Mouse (Mus musculus) adipocyte (in vitro differentiated cells): Measurements from ENCODE around the gene Frem1.

Experiments used
- DNase-seq: peaks from one replicate; pipeline ENCODE4 v3.0.0-alpha.2; 2016; ENCODE audit warnings: low spot score

The Frem1 gene

DNA sequence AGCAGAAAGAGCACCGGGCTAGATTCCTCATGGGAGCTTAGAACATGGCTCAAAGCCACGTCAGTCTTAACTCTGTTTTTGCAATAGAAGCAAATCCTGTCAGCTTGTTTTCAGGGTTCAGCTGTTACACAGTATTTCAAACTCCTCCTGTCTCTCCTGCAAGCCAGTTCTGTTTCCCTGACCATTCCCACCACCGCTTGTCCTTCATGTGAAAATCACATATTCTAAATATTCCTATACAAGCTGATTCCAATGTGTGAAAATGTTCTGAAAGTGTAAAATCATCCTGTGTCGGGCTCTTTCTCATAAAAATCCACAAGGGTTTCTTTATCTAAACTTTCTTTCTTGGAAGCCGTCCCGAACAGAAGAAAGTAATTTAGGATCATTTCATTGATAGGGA lies 22.0 kb downstream of the Frem1 start:
- no peak for DNase-seq

DNA sequence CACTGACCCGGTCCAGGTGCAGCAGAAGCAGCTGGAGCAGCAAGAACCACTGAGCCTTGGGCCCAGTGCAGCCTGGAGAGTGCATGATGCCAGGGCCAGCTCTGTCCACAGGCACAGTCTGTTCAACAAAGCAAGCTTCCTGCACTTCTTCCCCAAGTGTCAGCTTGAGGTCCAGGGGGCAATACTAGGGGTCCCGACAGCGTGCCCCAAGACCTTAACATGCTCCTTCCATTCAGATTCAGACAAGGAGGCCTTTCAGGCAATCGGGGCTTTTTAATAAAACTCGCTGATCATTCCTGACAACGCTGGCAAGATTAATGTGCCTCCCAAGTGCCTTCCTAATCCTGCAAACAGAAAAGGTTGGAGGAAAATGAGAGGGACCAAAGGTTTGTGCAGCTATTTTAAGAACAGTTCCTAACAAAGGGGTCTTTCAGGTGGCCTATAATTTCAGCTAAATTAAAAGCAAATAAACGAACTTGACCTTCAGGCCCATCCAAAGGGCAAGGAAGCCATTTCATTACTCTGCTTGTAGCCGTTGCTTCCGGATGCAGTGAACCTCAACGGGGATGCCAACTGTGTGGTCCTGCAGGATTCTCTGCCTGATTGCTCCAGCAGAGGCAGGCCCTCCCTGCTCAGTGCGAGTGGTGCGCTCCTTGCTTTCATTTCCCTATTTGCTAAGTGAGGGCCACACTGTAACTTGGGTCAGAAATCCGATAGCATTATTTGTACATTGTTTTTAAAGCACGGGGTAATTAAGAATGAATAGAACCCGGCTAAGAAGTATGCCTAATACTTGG lies 31.2 kb downstream of the Frem1 start:
- no peak for DNase-seq

DNA sequence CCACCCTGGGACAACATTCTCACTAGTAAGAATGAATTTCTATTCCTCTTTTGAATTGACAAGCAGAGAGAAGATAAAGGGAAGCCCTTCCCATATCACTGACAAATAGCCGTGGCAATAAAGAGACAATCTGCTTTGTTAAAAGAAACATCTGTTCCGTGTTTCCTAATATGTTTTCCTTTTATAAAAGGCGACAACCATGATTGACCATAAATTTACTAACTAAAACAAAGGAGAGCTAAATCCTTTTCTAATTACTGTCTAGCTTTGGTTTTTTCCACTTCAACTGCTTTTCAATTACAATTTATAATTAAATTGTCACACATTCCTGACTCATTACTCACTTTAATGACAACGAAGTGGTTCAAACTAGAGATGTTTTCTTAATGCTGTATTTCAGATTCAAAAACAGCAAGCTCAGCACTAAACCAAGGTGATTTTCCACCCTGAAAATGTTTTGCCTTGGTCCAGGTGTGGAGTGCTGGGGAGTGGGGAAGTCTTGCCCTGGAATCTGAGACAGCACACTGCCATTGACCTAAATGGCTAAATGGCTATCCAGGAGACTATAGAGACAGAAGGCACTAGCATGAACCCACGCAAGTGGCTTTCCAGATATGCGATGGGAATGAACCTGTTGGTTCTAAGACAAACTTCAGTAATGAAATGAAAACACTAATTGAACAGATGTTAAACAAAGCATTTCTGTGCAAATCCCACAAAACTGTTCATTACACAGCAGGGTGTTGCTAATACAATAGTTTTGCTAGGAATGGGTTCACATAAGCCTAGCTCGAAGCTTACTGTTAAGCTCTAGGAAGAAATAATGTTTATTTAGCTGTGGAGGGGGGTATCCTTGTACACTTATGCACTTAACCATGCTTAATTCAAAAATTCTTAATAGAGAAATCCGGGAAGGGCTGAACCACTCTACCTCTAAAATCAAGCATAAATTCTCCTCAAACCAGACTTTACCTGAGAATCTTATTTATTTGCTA lies 33.7 kb downstream of the Frem1 start:
- no peak for DNase-seq

DNA sequence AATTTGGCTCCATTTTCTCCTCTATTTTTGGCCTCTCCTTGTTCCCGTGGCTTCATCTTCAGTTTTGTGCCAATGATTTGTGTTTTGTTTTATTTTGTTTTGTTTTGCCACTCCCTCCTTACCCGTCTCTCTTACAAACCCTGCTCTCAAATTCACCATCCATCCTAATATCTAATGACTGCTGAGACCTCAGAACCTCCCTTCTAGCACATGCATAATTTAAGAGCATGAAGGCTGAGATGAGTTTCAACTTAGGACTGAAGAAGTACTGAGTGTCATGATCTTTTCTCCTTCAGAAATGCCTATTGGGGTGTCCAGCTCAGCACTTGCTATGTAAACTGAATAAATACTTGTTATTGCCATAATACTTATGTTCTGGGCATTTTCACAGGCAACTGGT lies 37.6 kb downstream of the Frem1 start:
- DNase-seq, result no peak

DNA sequence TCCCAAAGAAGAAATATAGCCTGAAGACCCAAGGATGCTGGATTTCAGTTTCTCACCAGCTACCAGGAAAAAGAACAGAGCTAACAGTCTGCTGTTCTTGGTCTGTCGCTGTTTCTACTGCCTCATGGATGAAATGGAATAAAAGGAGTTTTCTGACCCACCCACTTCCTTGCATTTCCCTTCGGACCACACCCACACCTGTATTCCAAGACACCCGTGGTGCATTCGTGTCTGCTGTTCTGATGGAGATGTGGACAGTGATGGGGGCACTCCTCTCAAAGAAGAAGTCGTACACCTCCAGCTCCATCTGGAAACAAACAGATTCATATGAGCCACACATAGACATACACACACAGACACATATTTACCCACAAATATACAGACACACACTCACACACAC lies 48.1 kb downstream of the Frem1 start:
- no peak for DNase-seq

DNA sequence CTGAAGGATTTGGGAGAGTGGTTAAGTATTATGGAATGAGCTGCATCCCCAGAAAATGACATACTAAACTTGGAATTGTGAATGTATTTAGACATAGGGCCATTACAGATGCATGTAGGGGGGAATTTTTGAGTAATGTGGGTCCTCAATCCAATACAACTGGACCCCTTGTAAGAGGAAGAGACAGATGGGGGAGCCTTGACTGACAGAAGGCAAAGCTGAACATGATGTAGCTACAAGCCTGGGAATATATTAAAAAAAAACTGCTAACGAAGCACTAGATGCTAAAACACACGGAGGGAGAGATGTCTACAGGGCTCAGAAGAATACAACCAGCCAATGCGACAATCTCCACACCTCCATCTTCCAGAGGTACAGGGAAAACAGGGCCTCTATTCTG lies 60.1 kb downstream of the Frem1 start:
- no peak for DNase-seq

DNA sequence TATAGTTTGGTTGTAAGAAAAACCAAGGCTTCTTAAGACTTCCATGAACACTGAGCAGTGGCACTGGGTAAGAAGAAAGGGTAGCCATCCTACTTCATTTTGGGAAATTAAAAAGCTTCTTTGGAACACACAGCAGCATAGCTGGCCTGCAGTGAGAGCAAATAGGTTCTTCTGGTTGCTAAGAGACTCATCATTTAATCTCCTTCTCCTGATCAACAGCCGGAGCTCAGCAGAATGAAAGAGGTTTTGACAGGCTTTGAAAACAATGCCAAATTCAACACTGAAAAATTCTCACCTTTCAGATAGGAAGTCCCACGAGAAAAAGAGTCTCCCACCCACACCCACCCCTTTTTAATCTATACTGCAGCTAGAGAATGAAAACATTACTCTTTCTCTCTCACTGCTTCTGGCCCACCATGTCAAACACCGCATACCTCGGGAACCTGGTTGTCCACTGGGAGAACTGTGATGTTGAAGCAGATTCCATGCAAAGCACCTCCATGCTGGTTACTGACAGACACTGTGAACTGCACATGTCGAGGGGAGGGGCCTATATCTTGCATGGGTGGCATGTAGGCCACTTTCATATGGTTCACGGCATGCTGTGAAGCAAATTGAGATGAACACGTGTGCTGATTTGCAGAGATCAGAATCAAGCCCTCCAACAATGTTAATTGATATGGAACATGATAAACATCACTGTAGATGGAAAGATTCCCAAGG lies 61.0 kb downstream of the Frem1 start:
- no peak for DNase-seq

DNA sequence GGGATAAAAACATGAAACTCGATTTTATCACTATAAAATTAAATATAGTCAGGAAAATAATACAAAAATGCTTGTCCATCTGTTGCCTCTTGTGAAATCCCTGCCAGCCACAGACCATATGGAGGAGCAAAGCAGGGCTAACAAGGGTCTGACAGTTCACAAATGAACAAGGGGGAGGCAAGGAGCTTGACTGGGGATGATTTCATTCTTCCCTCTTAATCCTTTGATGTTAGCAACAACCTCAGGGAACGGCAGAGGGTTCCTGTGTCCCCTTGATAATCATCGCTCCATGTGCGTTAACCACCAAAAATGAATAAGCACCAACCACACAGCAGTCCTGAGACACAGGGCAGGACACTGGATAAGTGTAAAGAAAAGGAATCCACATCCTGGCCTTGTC lies 79.8 kb downstream of the Frem1 start:
- DNase-seq, result no peak

DNA sequence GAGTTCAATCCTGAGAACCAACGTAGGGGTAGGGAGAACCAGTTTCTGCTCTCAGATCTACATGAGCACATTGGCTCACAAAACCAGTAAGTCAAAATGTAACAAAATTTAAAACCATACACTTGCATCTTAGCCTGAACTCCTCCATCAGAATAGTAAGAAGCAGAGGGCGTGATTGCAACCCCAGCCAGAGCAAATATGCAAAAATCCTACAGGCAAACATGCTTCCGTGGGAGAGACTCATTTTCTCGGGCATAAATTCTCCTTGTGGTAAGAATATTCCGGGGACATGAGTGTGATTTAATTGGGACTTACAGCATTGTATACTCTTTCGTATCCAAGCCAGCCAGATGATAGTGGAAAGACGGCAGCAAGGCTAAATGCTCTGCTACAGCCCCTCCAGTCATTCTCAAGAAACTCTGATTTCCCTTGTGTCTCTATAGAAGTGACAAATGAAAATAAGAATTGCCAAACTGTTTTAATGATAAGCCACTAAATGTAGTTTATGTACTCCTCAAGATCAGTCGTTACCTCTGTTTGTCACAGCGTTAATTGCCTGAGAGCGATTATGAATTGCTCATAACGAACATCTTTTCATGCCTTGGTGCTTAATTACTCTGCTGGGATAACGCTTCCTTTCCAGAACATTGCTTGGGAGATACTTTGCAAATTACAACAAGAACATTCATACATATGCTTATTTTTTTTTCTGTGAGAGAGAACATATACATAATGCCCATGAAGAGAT lies 81.1 kb downstream of the Frem1 start:
- DNase-seq, result no peak

DNA sequence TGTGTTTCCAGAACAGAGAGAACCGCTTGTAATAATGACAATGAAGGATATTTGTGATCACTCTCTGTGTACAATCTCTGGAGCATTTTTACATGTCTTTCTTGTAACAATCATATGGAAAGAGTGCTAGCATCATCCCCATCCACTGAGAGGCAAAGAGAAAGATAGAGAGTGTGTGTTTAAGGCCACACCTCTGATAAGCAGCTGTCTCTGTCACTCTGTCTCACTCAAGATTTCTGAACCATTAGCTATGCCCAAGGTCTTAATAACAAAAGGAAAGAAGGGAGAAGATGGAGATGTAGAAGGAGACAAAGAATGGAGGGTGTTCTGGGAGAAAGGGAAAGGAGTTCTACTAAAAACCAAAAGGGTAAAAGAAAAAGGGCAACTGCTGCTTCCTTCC lies 91.1 kb downstream of the Frem1 start:
- no peak for DNase-seq

DNA sequence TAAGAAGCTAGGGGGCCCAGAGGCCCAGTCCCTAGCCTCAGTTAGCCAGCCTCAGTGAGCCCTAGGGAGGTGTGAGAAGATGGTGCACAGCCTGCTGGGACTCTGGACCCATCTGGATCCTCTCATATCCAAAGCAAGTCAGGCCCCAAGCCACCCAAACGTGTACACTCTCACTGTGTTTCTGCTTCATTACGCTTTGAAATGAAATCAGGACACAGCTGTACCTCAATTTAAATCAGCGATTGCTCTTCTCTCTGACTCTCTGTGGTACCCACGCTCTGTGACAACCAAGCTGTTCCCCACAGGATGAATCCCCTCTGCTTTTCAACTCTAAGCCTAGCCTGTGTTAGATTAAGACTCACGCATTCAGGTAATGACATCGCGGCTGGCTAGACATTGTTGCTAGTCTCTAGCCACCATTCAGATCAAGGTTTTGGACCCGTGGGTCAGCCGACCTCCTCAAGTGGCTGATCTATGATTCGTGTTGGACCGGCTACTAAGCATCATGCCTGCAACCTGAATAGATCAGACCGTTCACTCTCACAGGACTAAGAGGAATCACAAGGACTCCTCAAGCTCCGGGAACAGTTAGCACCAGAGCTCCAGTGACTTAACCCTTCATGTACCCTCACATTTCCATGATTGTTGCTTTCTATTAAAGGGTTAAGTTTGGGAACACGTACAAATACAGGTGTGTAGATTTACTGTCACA lies 94.2 kb downstream of the Frem1 start:
- DNase-seq, result no peak

DNA sequence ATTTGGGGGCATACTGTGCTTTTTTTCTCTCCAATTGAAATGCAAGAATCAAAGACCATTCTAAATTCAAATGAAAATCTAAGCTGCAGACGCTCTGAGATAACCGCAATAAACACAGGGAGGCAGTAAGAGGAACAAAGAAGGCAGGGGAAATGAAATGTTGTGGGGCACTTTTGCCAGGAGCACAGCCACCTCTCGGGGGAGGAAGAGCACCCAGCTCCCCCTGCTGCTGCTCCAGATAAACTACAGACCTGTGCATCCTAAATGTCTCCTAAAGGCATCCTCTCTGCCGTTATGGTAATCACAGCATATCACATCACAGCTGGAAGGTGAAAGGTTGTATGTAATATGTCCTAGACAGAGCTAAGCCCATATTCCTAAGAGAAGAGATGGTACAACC lies 98.1 kb downstream of the Frem1 start:
- DNase-seq, result no peak

DNA sequence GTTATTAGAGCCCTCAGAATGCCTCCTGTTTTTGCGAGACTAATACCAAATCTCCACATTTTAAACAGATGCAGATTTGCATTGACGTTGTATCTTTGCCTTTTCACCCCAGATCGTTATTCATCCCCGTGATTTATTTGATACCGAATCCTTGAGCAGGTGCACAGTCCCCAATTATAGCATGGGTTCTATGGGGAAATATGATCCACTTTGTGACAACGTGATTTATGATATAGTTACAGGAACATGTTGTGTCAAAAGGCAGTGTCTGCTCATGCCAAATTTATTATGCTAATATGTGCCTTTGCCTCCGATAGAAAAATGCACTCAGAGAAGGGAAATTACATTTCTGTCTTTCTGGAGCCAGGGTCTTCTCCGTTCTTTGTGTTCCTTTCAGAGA lies 102.6 kb downstream of the Frem1 start:
- no peak for DNase-seq

DNA sequence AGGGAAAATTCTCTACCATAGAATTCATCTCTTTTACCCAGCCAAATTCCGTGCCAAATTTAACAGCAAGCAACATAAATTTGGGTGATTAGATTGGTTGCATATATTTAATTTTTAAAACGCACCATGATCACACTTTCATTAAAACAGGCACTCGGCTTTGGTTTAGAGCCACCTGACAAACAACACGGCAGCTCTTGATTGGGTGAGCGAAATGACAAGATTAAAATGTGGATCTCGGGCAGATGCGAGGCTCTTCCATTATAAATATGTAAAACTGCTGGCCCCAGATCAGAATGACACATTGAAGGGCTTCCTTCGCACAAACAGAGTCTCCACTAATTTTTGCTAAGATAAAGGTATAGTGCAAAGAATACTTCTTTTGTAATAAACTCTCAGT lies 105.4 kb downstream of the Frem1 start:
- no peak for DNase-seq

DNA sequence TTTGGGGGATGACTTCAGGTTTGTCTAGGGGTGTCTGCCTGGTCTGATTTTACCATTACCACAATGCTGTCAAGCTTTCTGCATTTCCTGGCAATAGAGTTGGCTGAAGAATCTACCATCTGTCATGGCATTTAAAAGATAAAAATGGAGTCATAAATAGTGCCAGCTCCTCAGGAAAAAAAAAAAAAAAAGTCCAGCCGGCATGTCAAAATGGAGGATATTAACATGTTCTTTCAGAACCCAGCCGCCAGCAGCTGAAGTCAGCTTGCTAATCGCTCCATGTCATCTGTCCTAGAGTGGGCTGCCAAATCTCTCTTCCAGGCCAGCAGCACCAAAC lies 105.9 kb downstream of the Frem1 start:
- no peak for DNase-seq

DNA sequence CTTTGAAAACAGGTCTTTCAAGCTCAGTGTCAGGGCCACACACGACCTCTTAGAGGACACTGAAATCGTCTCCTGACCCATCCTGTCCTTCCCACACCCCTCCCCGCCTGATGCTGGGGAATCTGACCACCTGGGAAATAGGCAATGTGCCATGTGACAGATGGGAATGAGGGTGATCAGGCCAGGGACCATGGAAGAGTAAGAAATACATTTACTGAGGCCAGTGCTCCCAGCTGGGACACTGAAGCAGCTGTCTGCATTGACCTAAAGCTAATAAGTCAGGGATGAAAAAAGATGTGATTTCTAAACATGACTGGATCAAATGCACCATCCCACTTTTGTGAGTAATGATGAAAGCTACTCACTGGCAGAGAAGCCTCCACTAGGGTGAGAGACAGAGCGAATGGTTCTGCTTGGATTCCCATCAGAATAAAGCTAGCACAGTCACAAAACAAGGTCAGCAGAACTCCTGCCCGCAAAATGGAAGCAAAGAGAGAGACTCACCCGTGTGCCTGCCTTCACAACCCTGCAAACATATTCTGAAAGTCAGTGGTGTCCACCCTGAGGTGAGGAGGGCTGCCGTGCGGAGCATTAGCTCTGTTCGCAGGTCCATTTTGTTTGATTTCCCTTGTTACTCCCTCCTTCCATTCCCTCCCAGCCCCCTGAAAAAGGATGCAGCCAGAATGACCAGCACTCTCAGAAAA lies 106.4 kb downstream of the Frem1 start:
- no peak for DNase-seq

DNA sequence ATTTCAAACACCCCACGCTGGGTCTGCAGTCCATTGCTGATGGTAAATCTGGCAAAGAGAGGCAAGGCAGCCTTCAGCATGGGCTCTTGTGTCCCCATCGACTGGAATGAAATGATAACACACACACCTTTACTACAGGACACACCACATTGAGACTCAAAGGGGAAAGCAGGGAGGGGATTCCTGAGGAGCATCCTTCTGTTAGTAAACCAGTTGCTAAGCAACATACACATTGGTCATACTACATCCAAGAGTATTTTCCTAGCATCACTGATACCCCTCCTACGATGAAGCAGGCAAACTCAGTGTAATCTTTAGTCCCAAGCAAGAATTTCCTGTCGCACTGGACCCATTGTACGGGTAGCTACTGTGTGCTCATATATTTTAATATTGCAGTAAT lies 111.5 kb downstream of the Frem1 start:
- no peak for DNase-seq

DNA sequence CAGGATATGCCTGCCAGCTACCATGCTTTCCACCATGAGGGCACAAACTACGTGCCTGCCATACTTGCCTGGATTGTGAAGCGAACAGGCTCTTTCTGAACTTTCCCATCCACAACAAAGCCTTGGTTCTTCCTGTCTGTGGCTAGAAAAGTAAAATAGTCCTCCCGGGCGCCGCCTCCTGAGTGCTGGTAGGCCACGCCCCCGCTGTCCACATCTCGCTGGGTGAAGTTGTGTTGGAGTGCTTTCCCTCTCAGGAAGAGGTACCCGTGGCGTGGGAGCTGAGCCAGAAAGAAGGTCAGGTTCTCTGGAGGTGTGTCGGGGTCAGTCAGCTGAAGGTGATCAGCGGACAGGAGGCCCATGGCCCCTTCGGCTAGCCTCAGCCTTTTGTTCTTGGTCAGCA lies 111.9 kb downstream of the Frem1 start:
- no peak for DNase-seq

DNA sequence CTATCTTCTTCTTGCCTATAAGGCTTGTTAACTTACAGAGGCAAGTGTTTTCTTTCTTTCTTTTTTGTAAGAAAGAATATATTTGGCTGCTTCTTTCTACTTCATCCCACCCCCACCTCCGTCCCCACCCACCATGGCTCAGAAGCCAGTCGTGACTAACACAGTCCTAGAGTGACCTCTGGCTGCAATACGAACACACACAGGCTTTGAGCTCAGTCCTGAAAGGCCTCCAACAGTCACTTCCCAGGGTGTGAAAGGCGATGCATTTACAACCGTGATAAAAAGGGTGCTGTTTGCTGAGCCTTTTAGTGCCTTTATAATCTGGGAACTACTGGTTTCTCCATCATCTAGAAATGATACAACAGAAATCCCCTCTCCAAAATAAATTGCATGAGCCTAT lies 117.8 kb downstream of the Frem1 start:
- DNase-seq, result peak; percentile 71

DNA sequence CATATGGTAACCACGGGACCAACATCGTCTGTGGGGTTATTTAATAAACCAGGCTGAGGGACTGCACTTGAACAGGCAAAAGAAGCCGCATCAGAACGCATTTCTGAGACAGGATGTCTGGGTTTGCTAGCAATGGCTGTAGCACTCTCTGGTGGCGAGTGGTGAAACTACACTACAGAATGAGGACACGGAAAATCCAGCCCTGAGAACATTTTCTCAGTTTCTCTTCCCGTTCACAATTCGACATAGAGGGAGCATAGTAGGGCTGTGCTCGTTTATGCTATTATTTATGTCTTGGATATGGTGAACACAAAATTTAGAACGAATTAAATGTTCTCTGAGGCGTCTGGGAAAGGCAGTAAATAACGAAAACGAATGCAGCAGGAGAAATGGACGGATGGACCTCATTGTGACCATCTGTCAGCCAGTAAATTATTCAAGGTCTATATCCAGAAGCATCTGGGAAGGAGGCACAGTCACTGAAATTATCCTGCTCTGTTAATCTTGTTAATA lies 118.4 kb downstream of the Frem1 start:
- peak; percentile 79 for DNase-seq
